18 mouse cellular contexts compared by ENCODE assay signal in the genomic region with DNA sequence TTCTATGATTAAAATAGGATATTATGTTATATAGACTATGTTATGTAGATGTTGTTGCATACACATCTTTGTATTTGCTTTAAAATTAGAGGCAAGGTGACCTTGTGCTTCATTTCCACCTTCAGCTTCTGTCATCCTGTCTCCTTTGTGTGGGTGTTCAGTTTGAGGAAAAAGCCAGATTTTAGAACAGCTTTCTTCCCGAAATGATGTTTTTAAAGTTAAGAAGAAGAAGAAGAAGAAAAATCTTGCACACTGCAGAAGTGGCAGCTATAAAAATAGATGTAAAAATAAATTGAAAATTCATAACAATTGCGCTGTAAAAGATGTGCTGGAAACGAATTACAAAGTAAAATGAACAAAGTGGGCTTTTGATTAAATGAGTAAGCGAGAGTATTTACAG.
"Had no signal": no experiment of that assay in that cellular context is flagged by ENCODE, and none has a peak within 500 bp of the region (broad histone marks: within the 10 kb centered on the region; RNA-seq: fewer than 3 reads in every experiment).

No protein-coding gene starts in this region.

- ATAC-seq: forebrain, postnatal 0 days; hindbrain, embryonic 16.5 days; inflammation-experienced regulatory T-cells, adult 6 months; intestine, embryonic 15.5 days; intestine, postnatal 0 days had no signal

- DNase-seq: forebrain, postnatal 0 days; gastrocnemius, postnatal 14 days; gastrocnemius, postnatal 36 days; heart, adult 11 months; heart, adult 2 months; heart, postnatal 4 days; kidney, adult 18-20 months; kidney, adult 8-10 months; kidney, postnatal 10 days; kidney, postnatal 25 days; kidney, postnatal 4 days; layer of hippocampus, adult 9-11 months; liver; liver, embryonic 13.5 days had no signal
